Mouse (Mus musculus) right cerebral cortex, adult 2 months (tissue): ENCODE measurements at regions not wholly inside any gene's neighbourhood (a gene's known extent, or its start where the extent isn't known, plus 50 kb on each side); places are given as distances from the start of the nearest gene placed in this dataset.

Experiments
- DNase-seq, 2 experiments: peaks; one replicate each; pipeline ENCODE4 v3.0.0; 2021 to 2022; ENCODE audit warnings: low spot score in 2 of 2

- no peak for DNase-seq
These were observed 440.8 kb downstream of the Gm19965 start for GRCm38 (mm10) chr1:117243599-117243998.

- DNase-seq: peak in 1 of 2 experiments; percentile 3
These were observed 445.6 kb downstream of the Gm19965 start for GRCm38 (mm10) chr1:117248342-117248741.

- no peak for DNase-seq
These were observed 406.2 kb upstream of the Gm28363 start for GRCm38 (mm10) chr1:117290746-117291145.

- DNase-seq: peak; percentile 2 to 5
These were observed 397.7 kb upstream of the Gm28363 start for GRCm38 (mm10) chr1:117299232-117299631.
